Mouse (Mus musculus): ENCODE measurements at regions not wholly inside any gene's neighbourhood (a gene's known extent, or its start where the extent isn't known, plus 50 kb on each side); places are given as distances from the start of the nearest gene placed in this dataset.

- no peak overlapping the region for H3K4me3 ChIP-seq (ENCODE audit: low read depth, low read length)
- no peak for ATAC-seq (replicated peaks; ENCODE audit: insufficient number of reproducible peaks, low FRiP score, low TSS enrichment)
- H3K4me2 ChIP-seq = no peak overlapping the region
- H3K4me1 ChIP-seq (ENCODE audit: control insufficient read depth, insufficient read depth, low read length) = no peaks in the 10 kb centered on the region
- H3K27ac ChIP-seq (ENCODE audit: low read depth, low read length) = no peak overlapping the region
- H3K27me3 ChIP-seq (ENCODE audit: control insufficient read depth, insufficient read depth, low read length) = no peaks in the 10 kb centered on the region
- no peaks in the 10 kb centered on the region for H3K9me3 ChIP-seq (replicated peaks; ENCODE audit: control insufficient read depth, low read length)
- no peak overlapping the region for H3K9ac ChIP-seq (ENCODE audit: low read depth, low read length)
- no peaks in the 10 kb centered on the region for H3K36me3 ChIP-seq (ENCODE audit: control insufficient read depth, insufficient read depth, low read length)
- 62% methylated on average over 8 of the region's 8 CpGs for WGBS (ENCODE audit: insufficient replicate concordance)
Observed at GRCm38 (mm10) chr12:27978257-27978931, 573.8 kb downstream of the Dcdc2c start.

- ATAC-seq (replicated peaks; ENCODE audit: insufficient number of reproducible peaks, low FRiP score, low TSS enrichment) = no peak
- H3K4me2 ChIP-seq = no peak overlapping the region
- no peak overlapping the region for H3K4me3 ChIP-seq (ENCODE audit: low read depth, low read length)
- no peaks in the 10 kb centered on the region for H3K27me3 ChIP-seq (ENCODE audit: control insufficient read depth, insufficient read depth, low read length)
- no peaks in the 10 kb centered on the region for H3K9me3 ChIP-seq (replicated peaks; ENCODE audit: control insufficient read depth, low read length)
- no peaks in the 10 kb centered on the region for H3K36me3 ChIP-seq (ENCODE audit: control insufficient read depth, insufficient read depth, low read length)
- H3K9ac ChIP-seq (ENCODE audit: low read depth, low read length) = no peak overlapping the region
- H3K27ac ChIP-seq (ENCODE audit: low read depth, low read length) = no peak overlapping the region
- H3K4me1 ChIP-seq (ENCODE audit: control insufficient read depth, insufficient read depth, low read length) = no peaks in the 10 kb centered on the region
- WGBS (ENCODE audit: insufficient replicate concordance) = 76% methylated on average over 9 of the region's 9 CpGs
Observed at GRCm38 (mm10) chr12:27977548-27978256, 574.5 kb downstream of the Dcdc2c start.

- H3K9ac ChIP-seq (ENCODE audit: low read depth, low read length) = no peak overlapping the region
- H3K9me3 ChIP-seq (replicated peaks; ENCODE audit: control insufficient read depth, low read length) = no peaks in the 10 kb centered on the region
- H3K4me2 ChIP-seq = no peak overlapping the region
- no peak overlapping the region for H3K4me3 ChIP-seq (ENCODE audit: low read depth, low read length)
- ATAC-seq (replicated peaks; ENCODE audit: insufficient number of reproducible peaks, low FRiP score, low TSS enrichment) = no peak
- H3K36me3 ChIP-seq (ENCODE audit: control insufficient read depth, insufficient read depth, low read length) = no peaks in the 10 kb centered on the region
- no peak overlapping the region for H3K27ac ChIP-seq (ENCODE audit: low read depth, low read length)
- H3K4me1 ChIP-seq (ENCODE audit: control insufficient read depth, insufficient read depth, low read length) = 0 out of 2 replicates have a peak, but pooled peaks cover 3% of the 10 kb centered on the region
- 62% methylated on average over 3 of the region's 3 CpGs for WGBS (ENCODE audit: insufficient replicate concordance)
- no peaks in the 10 kb centered on the region for H3K27me3 ChIP-seq (ENCODE audit: control insufficient read depth, insufficient read depth, low read length)
Observed at GRCm38 (mm10) chr12:27962908-27963307, 589.3 kb downstream of the Dcdc2c start.

- Histone ChIP-seq H3K36me3 (ENCODE audit: control insufficient read depth, insufficient read depth, low read length) (no peaks in the 10 kb centered on the region), H3K4me2 (peak overlapping the region; percentile 36), H3K4me3 (ENCODE audit: low read depth, low read length) (no peak overlapping the region), H3K27me3 (ENCODE audit: control insufficient read depth, insufficient read depth, low read length) (no peaks in the 10 kb centered on the region), H3K9me3 (replicated peaks; ENCODE audit: control insufficient read depth, low read length) (no peaks in the 10 kb centered on the region), H3K4me1 (ENCODE audit: control insufficient read depth, insufficient read depth, low read length) (0 out of 2 replicates have a peak, but pooled peaks cover 3% of the 10 kb centered on the region), H3K9ac (ENCODE audit: low read depth, low read length) (no peak overlapping the region), H3K27ac (ENCODE audit: low read depth, low read length) (peak overlapping the region; percentile 35; the same call in 1 of the 2 replicates)
- WGBS (ENCODE audit: insufficient replicate concordance) = 25% methylated on average over 6 of the region's 6 CpGs
- ATAC-seq (replicated peaks; ENCODE audit: insufficient number of reproducible peaks, low FRiP score, low TSS enrichment) = no peak
Observed at GRCm38 (mm10) chr12:27960064-27960463, 592.1 kb downstream of the Dcdc2c start.

- H3K4me3 ChIP-seq (ENCODE audit: low read depth, low read length) = no peak overlapping the region
- H3K36me3 ChIP-seq (ENCODE audit: control insufficient read depth, insufficient read depth, low read length) = no peaks in the 10 kb centered on the region
- no peaks in the 10 kb centered on the region for H3K9me3 ChIP-seq (replicated peaks; ENCODE audit: control insufficient read depth, low read length)
- H3K4me2 ChIP-seq = no peak overlapping the region
- no peak overlapping the region for H3K9ac ChIP-seq (ENCODE audit: low read depth, low read length)
- H3K27me3 ChIP-seq (ENCODE audit: control insufficient read depth, insufficient read depth, low read length) = no peaks in the 10 kb centered on the region
- WGBS (ENCODE audit: insufficient replicate concordance) = 73% methylated on average over 3 of the region's 3 CpGs
- H3K27ac ChIP-seq (ENCODE audit: low read depth, low read length) = no peak overlapping the region
- no peaks in the 10 kb centered on the region for H3K4me1 ChIP-seq (ENCODE audit: control insufficient read depth, insufficient read depth, low read length)
- ATAC-seq (replicated peaks; ENCODE audit: insufficient number of reproducible peaks, low FRiP score, low TSS enrichment) = no peak
Observed at GRCm38 (mm10) chr12:27947646-27948045, 604.6 kb downstream of the Dcdc2c start.

- H3K27ac ChIP-seq (ENCODE audit: low read depth, low read length) = no peak overlapping the region
Observed at GRCm38 (mm10) chr12:27946866-27947459, 604.6 kb upstream of the Sox11 start.

GRCm38 (mm10) chr12:27945411-27945810, 603.0 kb upstream of the Sox11 start:
- WGBS (ENCODE audit: insufficient replicate concordance) = 57% methylated on average over 2 of the region's 2 CpGs
- no peak overlapping the region for H3K4me2 ChIP-seq
- H3K36me3 ChIP-seq (ENCODE audit: control insufficient read depth, insufficient read depth, low read length) = no peaks in the 10 kb centered on the region
- no peaks in the 10 kb centered on the region for H3K4me1 ChIP-seq (ENCODE audit: control insufficient read depth, insufficient read depth, low read length)
- H3K4me3 ChIP-seq (ENCODE audit: low read depth, low read length) = no peak overlapping the region
- no peak overlapping the region for H3K27ac ChIP-seq (ENCODE audit: low read depth, low read length)
- H3K9me3 ChIP-seq (replicated peaks; ENCODE audit: control insufficient read depth, low read length) = no peaks in the 10 kb centered on the region
- H3K9ac ChIP-seq (ENCODE audit: low read depth, low read length) = no peak overlapping the region
- ATAC-seq (replicated peaks; ENCODE audit: insufficient number of reproducible peaks, low FRiP score, low TSS enrichment) = no peak
- H3K27me3 ChIP-seq (ENCODE audit: control insufficient read depth, insufficient read depth, low read length) = no peaks in the 10 kb centered on the region

More at GRCm38 (mm10) chr12:27946866-27947459, 604.6 kb upstream of the Sox11 start:
- WGBS (ENCODE audit: insufficient replicate concordance) = 61% methylated on average over 7 of the region's 7 CpGs
- Histone ChIP-seq H3K9me3 (replicated peaks; ENCODE audit: control insufficient read depth, low read length) (no peaks in the 10 kb centered on the region), H3K4me1 (ENCODE audit: control insufficient read depth, insufficient read depth, low read length) (no peaks in the 10 kb centered on the region), H3K4me3 (ENCODE audit: low read depth, low read length) (no peak overlapping the region), H3K36me3 (ENCODE audit: control insufficient read depth, insufficient read depth, low read length) (no peaks in the 10 kb centered on the region), H3K4me2 (no peak overlapping the region), H3K9ac (ENCODE audit: low read depth, low read length) (no peak overlapping the region), H3K27me3 (ENCODE audit: control insufficient read depth, insufficient read depth, low read length) (no peaks in the 10 kb centered on the region)
- ATAC-seq (replicated peaks; ENCODE audit: insufficient number of reproducible peaks, low FRiP score, low TSS enrichment) = no peak

- H3K4me3 ChIP-seq (ENCODE audit: low read depth, low read length) = no peak overlapping the region
- no peak for ATAC-seq (replicated peaks; ENCODE audit: insufficient number of reproducible peaks, low FRiP score, low TSS enrichment)
- no peaks in the 10 kb centered on the region for H3K27me3 ChIP-seq (ENCODE audit: control insufficient read depth, insufficient read depth, low read length)
- H3K4me2 ChIP-seq = no peak overlapping the region
- no peaks in the 10 kb centered on the region for H3K9me3 ChIP-seq (replicated peaks; ENCODE audit: control insufficient read depth, low read length)
- H3K9ac ChIP-seq (ENCODE audit: low read depth, low read length) = no peak overlapping the region
- no peak overlapping the region for H3K27ac ChIP-seq (ENCODE audit: low read depth, low read length)
- no peaks in the 10 kb centered on the region for H3K4me1 ChIP-seq (ENCODE audit: control insufficient read depth, insufficient read depth, low read length)
- no peaks in the 10 kb centered on the region for H3K36me3 ChIP-seq (ENCODE audit: control insufficient read depth, insufficient read depth, low read length)
- WGBS (ENCODE audit: insufficient replicate concordance) = 61% methylated on average over 1 of the region's 1 CpGs
Observed at GRCm38 (mm10) chr12:27941053-27941452, 598.7 kb upstream of the Sox11 start.
